Mouse (Mus musculus) embryonic fibroblast, embryonic 13.5 days (primary cell): ENCODE results near the gene Vnn3.

Source experiments
- CTCF ChIP-seq: IDR thresholded peaks from 2 replicates; pipeline ENCODE4 v1.5.1; 2011; ENCODE audit warnings: mild to moderate bottlenecking, control low read depth, low read length, moderate library complexity, borderline replicate concordance; ENCODE audit not compliant: insufficient read depth
- POLR2A ChIP-seq: IDR thresholded peaks from 2 replicates; pipeline ENCODE4 v1.6.1; 2011; ENCODE audit warnings: low read depth, mild to moderate bottlenecking, control low read depth, low read length, moderate library complexity

GRCm38 (mm10) chr10:23838910-23839309, 12.4 kb upstream of the Vnn3 start:
- no peak for TF ChIP-seq POLR2A
- TF ChIP-seq CTCF = no peak
